Mouse (Mus musculus) mature B cell (primary cell): ENCODE measurements around the gene Csde1.

Source experiments
- in situ Hi-C: fragments of 300-500 bp; cut with MboI; formaldehyde crosslinking; loops from 2 replicates; pipeline ENCODE4 v1.14.3; 2019

The Csde1 gene

DNA sequence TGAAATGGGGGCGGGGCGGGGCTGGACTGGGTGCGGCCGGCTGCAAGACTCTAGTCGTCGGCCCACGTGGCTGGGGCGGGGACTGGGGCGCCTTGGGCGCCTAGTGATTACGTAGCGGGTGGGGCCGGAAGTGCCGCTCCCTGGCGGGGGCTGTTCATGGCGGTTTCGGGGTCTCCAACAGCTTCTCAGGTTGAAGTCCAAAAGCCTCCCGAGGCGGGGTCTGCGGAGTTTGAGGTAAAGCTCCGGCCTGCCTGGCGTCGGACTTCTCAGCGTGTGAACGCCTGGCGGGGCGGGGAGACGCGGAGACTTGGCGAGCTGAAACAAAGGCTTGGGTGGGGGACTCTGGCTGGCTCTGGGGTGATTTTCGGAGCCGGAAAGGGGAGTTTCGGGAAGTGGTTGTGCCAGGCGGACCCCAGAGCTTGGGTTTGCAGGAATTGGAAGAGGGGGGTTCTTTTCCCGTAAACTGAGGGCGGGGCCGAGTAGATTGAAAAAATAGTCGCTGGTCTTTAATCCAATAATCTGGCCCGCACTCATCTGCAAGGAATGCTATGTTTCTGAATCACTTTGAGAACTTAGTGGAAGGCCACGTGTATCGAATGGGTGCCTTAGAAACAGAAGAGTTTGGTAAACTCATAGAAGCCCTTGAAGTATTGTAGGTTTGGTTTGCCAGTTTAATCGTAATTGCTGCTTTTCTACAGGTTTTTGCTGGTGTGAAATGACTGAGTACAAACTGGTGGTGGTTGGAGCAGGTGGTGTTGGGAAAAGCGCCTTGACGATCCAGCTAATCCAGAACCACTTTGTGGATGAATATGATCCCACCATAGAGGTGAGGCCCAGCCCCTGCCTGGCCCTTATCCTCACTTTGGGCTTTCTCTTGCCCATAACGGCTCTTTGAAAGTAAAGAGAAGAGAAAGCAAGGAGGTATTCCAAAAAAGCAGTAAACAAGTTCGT, 38.3 kb downstream of the Csde1 start, which contains the start of gene Nras:
Nras (plus strand) TSS at position 79 of the 951 bp plus-strand sequence.
- in situ Hi-C loops = no loop called here

DNA sequence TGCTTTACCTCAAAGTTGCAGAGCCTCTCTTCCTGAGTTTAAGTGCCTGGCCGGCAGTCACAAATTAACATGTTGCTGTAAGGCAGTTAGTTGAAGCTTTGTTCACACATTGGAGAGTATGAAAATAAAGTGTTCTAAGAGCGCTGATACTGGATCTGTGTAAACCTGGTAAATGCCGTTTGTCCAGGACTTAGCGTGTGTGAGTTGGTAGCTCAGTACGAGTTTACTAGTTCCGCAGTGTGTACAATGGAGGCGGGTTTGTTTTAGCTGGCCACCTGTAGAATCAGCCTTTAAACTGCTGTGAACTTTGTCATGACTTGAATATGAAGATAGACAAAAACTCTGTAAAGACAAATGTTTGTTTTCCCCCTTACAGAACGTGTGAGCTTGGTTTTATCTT, 46.7 kb downstream of the Csde1 start:
- in situ Hi-C loops = no loop called here

DNA sequence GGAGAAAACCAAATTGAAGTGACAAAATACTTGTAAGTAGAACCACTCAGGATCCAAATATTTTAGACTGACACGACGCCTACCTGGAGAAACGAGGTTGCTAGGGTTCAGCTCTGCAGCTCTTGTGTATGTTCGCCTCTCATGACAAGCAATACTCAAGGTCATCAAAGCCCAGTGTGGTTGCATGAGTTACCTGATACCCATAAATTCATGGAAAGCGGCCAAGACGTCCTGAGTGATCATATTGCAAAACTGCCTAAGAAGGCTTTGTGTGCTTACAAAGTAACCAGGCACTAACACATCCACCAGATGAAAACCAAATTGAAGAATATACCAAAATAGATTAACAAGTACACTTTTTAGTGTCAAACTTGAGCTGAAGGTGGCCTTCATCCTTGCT, 48.7 kb downstream of the Csde1 start:
- in situ Hi-C loops = no loop called here

DNA sequence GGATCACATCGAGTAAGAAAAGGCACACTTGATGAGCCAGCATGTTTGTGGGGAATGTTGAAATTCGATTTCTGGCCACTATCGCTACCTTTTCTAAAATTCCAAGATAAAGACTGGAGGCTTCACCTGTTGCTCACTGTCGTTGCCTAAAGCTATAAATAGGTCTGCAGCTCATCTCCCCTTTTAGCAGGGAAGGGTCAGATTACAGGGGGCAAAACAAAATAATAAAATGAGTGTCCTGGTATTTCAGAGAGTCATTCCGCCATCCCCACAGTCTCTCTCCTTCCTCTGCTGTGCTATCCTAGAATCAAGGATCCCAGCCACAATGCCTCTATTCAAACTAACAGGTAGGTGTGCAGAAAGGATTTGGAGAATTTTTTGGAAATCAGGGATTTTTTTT, 53.5 kb downstream of the Csde1 start, which contains the start of gene Ampd1:
Ampd1 (plus strand) TSS at position 244 of the 400 bp plus-strand sequence.
- in situ Hi-C loops = no loop called here

DNA sequence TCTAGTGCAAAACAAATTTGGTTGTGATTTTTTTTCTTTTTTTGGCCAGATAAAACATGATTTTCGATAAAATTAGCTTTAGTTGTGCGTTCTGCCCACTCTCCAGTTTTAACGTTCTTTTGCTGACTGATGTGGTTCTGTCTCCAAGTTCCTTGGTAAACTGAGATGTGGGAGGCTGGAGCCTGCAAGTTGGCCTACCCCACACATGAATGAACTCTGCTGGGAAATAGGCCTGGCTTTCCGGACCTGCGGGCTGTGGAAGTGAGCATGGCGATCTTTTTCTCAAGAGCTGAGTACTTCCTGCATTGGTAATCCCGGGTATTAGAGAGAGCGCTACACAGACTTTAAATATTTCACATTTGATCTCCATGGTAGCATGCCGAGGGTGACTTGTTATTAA, 55.6 kb downstream of the Csde1 start:
- in situ Hi-C loops = no loop called here

DNA sequence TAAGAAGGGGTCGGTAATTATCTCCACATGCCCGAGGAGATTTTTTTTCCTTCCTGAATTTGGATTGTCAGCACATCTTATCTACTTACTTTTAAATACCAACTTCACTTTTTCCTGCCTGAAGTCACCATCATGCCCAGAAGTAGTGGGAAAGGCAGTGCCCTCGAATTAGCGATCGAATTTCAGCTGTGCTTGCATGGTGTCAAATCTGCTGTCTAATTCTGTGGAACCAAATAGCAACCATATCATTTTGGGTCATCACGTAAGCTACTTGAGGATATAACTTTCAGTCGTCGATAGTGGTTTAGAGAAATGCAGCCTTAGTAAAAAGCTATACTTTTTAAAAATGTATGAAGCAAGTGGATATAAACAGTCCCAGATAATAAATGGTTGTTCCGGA, 56.2 kb downstream of the Csde1 start:
- in situ Hi-C loops = no loop called here

DNA sequence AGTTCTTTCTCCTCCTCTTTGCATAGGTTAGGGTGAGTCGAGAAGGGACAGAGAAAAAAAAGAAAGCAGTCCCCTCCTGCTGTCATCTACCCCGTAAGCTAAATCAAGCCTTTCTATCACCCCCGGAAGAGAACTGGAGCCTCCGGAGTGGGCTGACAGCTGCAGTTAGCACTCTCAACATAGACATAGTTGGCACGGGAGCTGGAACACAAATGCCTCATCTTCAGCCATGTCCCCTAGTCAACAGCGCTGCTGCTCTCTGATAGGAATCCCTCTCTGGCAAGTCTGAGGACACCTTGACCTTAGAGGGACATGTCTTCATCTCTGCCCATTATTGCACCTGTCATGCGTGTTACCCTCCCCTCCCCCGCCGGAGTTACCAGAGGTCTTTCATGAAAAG, 59.1 kb downstream of the Csde1 start:
- in situ Hi-C loops = no loop called here

DNA sequence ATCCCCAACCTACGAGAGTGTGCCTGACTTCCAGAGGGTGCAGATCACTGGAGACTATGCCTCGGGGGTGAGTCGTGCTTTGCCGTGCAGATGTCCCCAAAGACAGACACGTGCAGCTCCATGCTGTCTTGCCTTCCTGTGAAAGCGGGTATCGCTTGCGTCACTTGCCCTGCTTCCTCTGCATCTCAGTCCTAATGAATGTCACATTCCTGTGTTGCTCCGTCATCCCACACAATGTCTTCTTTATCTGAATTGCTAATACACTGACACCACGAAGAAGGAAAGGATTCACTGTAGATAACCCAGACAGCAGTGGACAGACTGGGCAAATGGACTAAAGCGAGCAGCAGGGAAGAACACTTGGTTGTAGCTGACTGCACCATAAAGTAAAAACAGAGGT, 60.8 kb downstream of the Csde1 start:
- in situ Hi-C loops = no loop called here

DNA sequence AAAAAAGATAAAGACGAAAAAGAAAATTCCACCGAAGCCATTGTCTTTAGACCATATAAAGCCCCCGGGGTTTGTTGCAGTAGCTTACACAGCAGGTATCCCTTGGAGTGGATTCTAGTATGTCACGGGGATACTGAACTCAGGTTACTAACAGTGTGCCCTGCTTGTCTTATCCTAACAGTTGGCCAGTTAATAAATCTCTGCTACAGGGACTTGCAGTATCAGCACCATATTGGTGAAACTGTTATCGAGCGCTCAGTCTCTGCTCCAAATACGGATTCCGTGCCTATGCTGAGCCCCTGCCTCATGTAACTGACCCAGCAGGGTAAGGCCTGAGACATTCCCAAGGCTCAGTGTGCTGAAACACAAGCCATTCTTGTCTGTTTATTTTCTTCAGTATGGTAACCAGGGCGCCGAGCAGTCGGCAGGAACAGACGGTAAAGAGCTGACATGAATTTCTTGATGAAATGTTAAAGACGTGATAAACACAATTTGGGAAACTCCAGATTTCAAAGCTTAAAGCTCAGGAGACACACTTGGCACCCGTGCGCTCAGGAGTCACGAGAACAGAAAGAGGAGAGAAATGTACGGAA, 61.7 kb downstream of the Csde1 start:
- in situ Hi-C loops = no loop called here

DNA sequence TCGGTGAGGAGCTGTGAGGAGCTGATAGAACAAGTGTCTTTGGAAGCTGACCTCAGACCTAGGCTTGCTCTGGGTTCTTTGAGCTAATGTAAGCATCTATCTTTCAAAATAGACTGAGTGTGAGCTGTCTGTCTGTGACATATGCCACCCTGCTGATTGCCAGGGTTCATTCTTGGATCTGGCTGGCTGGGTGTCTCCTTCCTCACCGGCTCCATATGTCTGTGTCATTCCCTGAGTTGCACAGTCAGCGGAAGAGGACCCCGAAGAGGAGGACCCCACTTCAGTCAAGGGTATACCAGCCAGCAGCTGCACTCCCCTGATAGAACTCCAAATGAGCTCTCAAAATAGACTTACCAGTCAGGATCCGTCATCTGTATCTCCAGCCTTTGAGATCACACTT, 62.5 kb downstream of the Csde1 start:
- in situ Hi-C loops = no loop called here

DNA sequence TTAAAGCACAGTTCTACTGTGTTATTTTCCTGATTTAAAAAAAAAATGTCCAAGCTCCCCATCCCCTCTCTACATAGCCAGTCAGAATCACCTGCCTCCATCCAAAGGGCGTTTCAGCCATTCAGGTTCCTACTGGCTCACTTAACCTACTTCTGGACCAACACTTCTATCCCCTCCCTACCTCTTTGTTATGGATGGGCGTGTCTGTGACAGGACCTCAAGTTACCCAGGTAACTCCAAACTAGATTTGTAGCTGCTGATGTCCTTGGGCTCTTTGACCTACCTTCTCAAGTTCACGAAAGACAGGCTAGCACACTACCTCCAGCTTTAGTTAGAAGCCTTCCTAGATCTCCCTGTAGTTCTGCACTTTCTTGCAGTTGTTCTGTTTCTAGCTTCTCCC, 65.8 kb downstream of the Csde1 start:
- in situ Hi-C loops = no loop called here

DNA sequence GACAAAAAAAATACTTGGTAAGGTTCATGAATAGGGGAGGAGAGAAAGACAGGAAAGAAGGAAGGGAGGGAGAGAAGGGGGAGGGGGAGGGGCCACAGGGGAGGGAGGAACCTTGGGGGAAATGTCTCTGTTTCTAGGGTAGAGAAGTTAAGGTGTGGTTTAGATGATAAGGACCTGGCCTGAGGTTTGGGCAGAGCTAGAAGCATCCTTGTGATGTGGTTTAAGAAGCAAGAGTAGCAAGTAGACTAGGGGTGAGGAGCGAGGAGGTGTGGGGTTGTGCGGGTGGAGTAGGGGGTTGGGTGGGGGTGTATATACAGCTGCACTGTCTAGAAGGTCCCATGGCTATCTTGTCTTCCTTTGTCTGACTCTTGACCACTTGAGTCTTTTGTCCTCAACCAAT, 71.5 kb downstream of the Csde1 start:
- in situ Hi-C loops = no loop called here

DNA sequence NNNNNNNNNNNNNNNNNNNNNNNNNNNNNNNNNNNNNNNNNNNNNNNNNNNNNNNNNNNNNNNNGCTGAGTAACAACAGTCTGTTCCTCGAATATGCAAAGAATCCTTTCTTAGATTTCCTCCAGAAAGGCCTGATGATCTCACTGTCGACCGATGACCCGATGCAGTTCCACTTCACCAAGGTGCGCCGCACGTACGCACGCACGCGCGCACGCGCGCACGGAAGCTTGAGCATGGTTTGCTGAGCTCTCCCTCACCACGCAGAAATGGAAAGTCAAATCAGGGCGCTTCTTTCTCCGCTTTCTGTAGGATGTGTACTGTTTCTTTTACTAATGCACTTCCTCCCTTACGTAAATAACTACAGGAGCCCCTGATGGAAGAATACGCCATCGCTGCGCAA, 78.4 kb downstream of the Csde1 start:
- in situ Hi-C loops = no loop called here

DNA sequence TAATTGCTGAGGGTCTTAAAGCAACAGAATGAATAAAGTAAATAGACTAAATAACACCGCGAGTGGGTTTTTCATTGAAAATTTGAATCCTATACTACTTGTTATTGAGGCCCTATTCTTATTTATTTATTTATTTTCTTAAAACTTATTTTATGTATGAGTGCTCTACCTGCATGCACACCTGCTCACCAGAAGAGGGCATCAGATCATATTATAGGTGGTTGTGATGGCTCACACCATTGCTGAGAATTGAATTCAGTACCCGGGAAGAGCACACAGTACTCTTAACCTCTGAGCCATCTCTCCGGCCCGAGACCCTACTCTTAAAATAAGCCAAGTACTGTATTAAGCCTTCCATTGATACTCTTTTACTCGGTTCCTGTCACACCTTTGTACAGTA, 79.4 kb downstream of the Csde1 start:
- in situ Hi-C loops = no loop called here

DNA sequence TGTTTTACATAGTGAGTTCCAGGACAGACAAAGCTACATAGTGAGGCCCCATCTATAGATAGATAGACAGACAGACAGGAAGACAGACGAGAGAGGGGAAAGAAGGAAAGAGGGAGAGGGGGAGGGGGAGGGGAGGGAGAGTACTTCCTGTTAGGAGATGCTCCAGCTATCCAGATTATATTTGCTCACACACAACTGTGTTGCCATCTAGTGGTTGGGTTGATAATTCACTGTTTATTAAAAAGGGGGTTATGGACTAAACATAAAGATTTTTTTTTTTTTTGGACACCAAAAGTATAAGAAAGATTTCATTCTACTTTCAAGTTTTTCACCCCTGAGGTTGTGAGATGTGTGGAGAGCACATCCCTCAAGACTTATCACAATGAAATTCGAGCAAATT, 80.5 kb downstream of the Csde1 start:
- in situ Hi-C loops = no loop called here

DNA sequence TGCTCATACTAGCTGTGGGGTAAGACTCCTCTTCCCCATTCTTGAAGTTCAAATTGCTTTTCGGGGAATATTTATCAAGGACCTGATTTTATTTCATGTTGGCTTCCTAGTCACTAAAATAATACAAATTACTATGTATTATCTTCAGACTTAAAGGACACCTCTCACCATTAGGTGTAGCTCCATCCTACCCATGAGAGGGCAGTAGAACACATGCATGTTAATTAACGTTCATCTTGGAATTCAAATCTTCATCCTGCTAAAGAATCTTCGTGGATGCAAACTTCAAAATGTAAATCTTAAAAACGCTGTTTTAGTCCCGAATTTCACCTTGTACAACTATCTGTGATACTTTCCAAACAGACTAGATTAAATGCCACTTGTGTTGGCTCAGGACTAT, 81.0 kb downstream of the Csde1 start:
- in situ Hi-C loops = no loop called here

DNA sequence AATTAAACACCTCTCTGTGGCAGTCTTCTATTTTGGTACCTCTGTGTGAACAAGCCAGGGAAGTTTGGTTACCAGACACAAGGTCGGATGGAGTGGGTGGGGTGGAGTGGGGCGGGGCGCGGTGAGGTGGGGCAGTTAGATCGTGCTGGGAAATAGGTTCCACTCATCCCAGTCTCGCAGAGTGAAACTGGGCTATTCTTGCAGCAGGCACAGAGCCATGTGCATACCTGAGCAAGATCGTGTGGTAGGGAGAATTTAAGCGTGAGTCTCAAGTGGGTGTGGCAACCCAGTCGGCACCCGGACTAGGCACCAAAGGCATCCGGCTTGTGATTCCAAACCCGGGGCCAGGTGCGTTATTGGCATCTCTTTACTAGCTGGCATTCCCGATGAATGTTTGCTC, 81.7 kb downstream of the Csde1 start:
- in situ Hi-C loops = no loop called here

DNA sequence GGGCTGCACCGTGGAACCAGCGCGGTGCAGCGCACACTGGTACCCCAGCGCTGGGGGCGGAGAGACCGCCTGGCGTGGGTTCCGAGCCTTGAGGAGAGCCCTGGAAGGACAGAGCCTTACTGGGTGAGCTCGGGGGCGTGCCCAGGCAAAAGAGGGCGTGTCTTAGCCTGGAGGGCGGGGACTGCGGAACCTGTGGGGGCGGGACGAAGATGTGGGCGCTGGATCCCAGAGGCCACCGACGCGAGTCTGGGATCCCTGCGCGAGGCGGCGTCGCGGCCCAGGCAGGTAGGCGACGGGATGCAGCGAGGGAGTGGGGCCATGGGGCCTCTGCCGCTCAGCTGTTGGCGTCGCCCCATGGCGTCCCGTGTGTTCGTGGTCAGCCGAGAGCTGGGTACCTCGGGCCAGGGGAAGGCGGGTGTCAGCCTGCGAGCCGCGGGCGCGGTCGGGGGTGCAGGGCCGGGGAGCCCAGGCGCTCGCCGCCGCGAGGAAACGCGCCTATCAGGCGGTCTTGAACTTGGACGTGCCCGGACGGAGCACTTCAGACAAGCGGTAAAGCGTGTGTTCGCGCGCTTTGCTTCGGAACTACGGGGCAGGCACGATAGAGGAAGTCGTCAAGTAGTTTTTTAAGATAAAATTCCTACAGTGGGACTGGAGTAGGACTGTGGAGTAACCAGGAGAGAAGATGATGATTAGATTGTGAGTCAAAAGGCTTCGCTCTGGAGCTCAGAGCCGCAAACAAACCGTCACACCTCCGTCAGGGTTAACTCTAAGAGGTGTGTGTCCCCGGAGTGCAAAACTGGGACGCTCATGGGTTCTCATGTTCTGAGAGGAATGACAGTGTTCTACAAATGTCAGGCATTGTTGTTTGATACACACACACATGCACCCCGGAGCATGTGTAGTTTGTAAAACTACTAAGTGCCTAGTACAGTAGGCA, 82.5 kb downstream of the Csde1 start, which contains the start of gene Dennd2c:
Dennd2c (plus strand) TSS at position 151 of the 937 bp plus-strand sequence.
- in situ Hi-C loops = no loop called here
